In genomic region chr17:58959905-58960304, GRCm38 (mm10) we compare ENCODE assay signal across 9 mouse cellular contexts. TPM values are rescaled to one million over a fixed set of nuclear protein-coding genes. Genes with fewer than 3 reads are reported as not detected.
DNase-seq lines count a peak whose midpoint lies in the region; ATAC-seq lines count a peak whose summit lies in the region.
"Had no signal": no experiment of that assay in that cellular context is flagged by ENCODE, and none has a peak within 500 bp of the region (broad histone marks: within the 10 kb centered on the region; RNA-seq: fewer than 3 reads in every experiment).

No protein-coding gene starts in this region.

- no peaks in the 10 kb centered on the region for H3K27me3 ChIP-seq in midbrain, embryonic 10.5 days (ENCODE audit: low read depth, poor library complexity, severe bottlenecking)
- no peaks in the 10 kb centered on the region for H3K27me3 ChIP-seq in midbrain, embryonic 11.5 days (ENCODE audit: control insufficient read depth, insufficient read depth, low read length)
- H3K27me3 ChIP-seq in liver, embryonic 11.5 days (replicated peaks; ENCODE audit: control insufficient read depth, insufficient read depth, low read length): no peaks in the 10 kb centered on the region
- H3K27me3 ChIP-seq: megakaryocyte, embryonic 14.5 days had no signal

- peak; percentile 28 for DNase-seq in midbrain, embryonic 10.5 days (ENCODE audit: low spot score)
- no peak for DNase-seq in midbrain, embryonic 11.5 days (ENCODE audit: low spot score, missing footprints)
- peak; percentile 69 for DNase-seq in R1 (ENCODE audit: low read depth, low spot score)
- peak; percentile 62 for DNase-seq in brain, adult 2 months (ENCODE audit: low read depth, low spot score)
- DNase-seq in kidney, adult 8-10 months: peak; percentile 9 to 59
- no peak for DNase-seq in liver, embryonic 11.5 days (ENCODE audit: low spot score)
- DNase-seq in natural killer cell, adult 2 months (ENCODE audit: low spot score in 2 of 2): no peak
- DNase-seq in heart, postnatal 36 days: no peak

- intact Hi-C loops in heart, postnatal 36 days (cut with DNase I): no loop called here

- no peaks in the 10 kb centered on the region for H3K9me3 ChIP-seq in midbrain, embryonic 10.5 days (replicated peaks)
- H3K9me3 ChIP-seq in midbrain, embryonic 11.5 days (ENCODE audit: control insufficient read depth, low read length): no peaks in the 10 kb centered on the region
- no peaks in the 10 kb centered on the region for H3K9me3 ChIP-seq in liver, embryonic 11.5 days (ENCODE audit: control insufficient read depth, low read length)
- H3K9me3 ChIP-seq: megakaryocyte, embryonic 14.5 days had no signal

- H3K4me3 ChIP-seq in midbrain, embryonic 10.5 days: no peak overlapping the region
- H3K4me3 ChIP-seq in midbrain, embryonic 11.5 days (ENCODE audit: low read depth, low read length): no peak overlapping the region
- H3K4me3 ChIP-seq in liver, embryonic 11.5 days (ENCODE audit: low read depth, low read length): no peak overlapping the region
- H3K4me3 ChIP-seq: megakaryocyte, embryonic 14.5 days had no signal

- no peak for ATAC-seq in midbrain, embryonic 11.5 days (ENCODE audit: low FRiP score)
- peak; percentile 68; the same call in 1 of the 2 replicates for ATAC-seq in liver, embryonic 11.5 days (replicated peaks; ENCODE audit: low FRiP score)

- H3K36me3 ChIP-seq in midbrain, embryonic 10.5 days: no peaks in the 10 kb centered on the region
- no peaks in the 10 kb centered on the region for H3K36me3 ChIP-seq in midbrain, embryonic 11.5 days (ENCODE audit: control insufficient read depth, insufficient read depth, low read length)
- H3K36me3 ChIP-seq in liver, embryonic 11.5 days (ENCODE audit: control insufficient read depth, insufficient read depth, low read length): no peaks in the 10 kb centered on the region

- H3K4me1 ChIP-seq in midbrain, embryonic 10.5 days: no peaks in the 10 kb centered on the region
- H3K4me1 ChIP-seq in midbrain, embryonic 11.5 days (ENCODE audit: control insufficient read depth, insufficient read depth, low read length): no peaks in the 10 kb centered on the region
- no peaks in the 10 kb centered on the region for H3K4me1 ChIP-seq in liver, embryonic 11.5 days (replicated peaks; ENCODE audit: control insufficient read depth, insufficient read depth, low read length)

- H3K4me2 ChIP-seq in midbrain, embryonic 11.5 days: no peak overlapping the region
- no peak overlapping the region for H3K4me2 ChIP-seq in liver, embryonic 11.5 days

- 35% methylated on average over 3 of the region's 3 CpGs for WGBS in midbrain, embryonic 10.5 days
- 27% methylated on average over 3 of the region's 3 CpGs for WGBS in midbrain, embryonic 11.5 days
- 17% methylated on average over 3 of the region's 3 CpGs for WGBS in liver, embryonic 11.5 days

- H3K9ac ChIP-seq in midbrain, embryonic 11.5 days (ENCODE audit: low read length): no peak overlapping the region
- no peak overlapping the region for H3K9ac ChIP-seq in liver, embryonic 11.5 days (ENCODE audit: low read depth, low read length)

- no peak overlapping the region for H3K27ac ChIP-seq in midbrain, embryonic 10.5 days (replicated peaks)
- H3K27ac ChIP-seq in midbrain, embryonic 11.5 days (ENCODE audit: low read depth, low read length): no peak overlapping the region
- no peak overlapping the region for H3K27ac ChIP-seq in liver, embryonic 11.5 days (ENCODE audit: low read depth, low read length)

RNA-seq across cellular contexts. Expression of gene Pdzph1, which starts 31.3 kb away (rescaled TPM):
- polyA plus RNA-seq in midbrain, embryonic 10.5 days (2016; fragmentation: Nextera tagmentation; extraction: Ambion mirVana): 32.3 and 35.5 TPM in 2 replicates
- 35.3 and 37.7 TPM in 2 replicates for polyA plus RNA-seq in midbrain, embryonic 11.5 days (2014; fragmentation: Nextera tagmentation; extraction: Ambion mirVana)
- polyA plus RNA-seq in liver, embryonic 11.5 days (2014; fragmentation: Nextera tagmentation; extraction: Ambion mirVana): 0.51 and 0.57 TPM in 2 replicates
- total RNA-seq in heart, postnatal 36 days (2021): not detected

RNA-seq across cellular contexts. Expression of gene Nudt12, which starts 53.3 kb away (rescaled TPM):
- polyA plus RNA-seq in midbrain, embryonic 10.5 days (2016; fragmentation: Nextera tagmentation; extraction: Ambion mirVana): 8.0 and 8.9 TPM in 2 replicates
- 7.9 and 8.9 TPM in 2 replicates for polyA plus RNA-seq in midbrain, embryonic 11.5 days (2014; fragmentation: Nextera tagmentation; extraction: Ambion mirVana)
- 8.1 and 11.5 TPM in 2 replicates for polyA plus RNA-seq in liver, embryonic 11.5 days (2014; fragmentation: Nextera tagmentation; extraction: Ambion mirVana)
- 10 to 100 TPM; 13.7 to 16.8 TPM for total RNA-seq in heart, postnatal 36 days (2021)

Comparison
In these comparisons a context has a peak if more than half of its experiments do, and no peak if none do; other contexts are left out.
1. DNase-seq: peak in midbrain, embryonic 10.5 days (single experiment), R1 (single experiment), brain, adult 2 months (single experiment) and kidney, adult 8-10 months (2 of 2); none in midbrain, embryonic 11.5 days (single experiment), liver, embryonic 11.5 days (single experiment), natural killer cell, adult 2 months (0 of 2) and heart, postnatal 36 days (0 of 2).
2. RNA of gene Pdzph1, which starts 31.3 kb away (polyA plus RNA-seq): 35.3 to 37.7 TPM in midbrain, embryonic 11.5 days and 32.3 to 35.5 TPM in midbrain, embryonic 10.5 days; 0.51 to 0.57 TPM in liver, embryonic 11.5 days; every median in the first group is over 10 times any median in the second.